Mouse (Mus musculus): Measurements from ENCODE around the gene Timm13.
A peak's percentile ranks its signal among the peaks of the same experiment; 100 is the strongest.

Timm13 gene

GRCm38 (mm10) chr10:80862305-80862704 lies 38.5 kb downstream of the Timm13 start:
- DNase-seq (ENCODE audit: low read depth, low spot score): no peak

- DNase-seq (ENCODE audit: low read depth, low spot score): no peak
These were observed 42.3 kb downstream of the Timm13 start for GRCm38 (mm10) chr10:80858350-80858935.

- no peak for DNase-seq (ENCODE audit: low read depth, low spot score)
These were observed 42.9 kb downstream of the Timm13 start for GRCm38 (mm10) chr10:80857848-80858247.

GRCm38 (mm10) chr10:80857386-80857785 lies 43.4 kb downstream of the Timm13 start:
- no peak for DNase-seq (ENCODE audit: low read depth, low spot score)

- no peak for DNase-seq (ENCODE audit: low read depth, low spot score)
These were observed 43.9 kb downstream of the Timm13 start for GRCm38 (mm10) chr10:80856908-80857307.

- no peak for DNase-seq (ENCODE audit: low read depth, low spot score)
These were observed 44.5 kb downstream of the Timm13 start for GRCm38 (mm10) chr10:80856267-80856666.

- DNase-seq (ENCODE audit: low read depth, low spot score): no peak
These were observed 45.1 kb downstream of the Timm13 start for GRCm38 (mm10) chr10:80855749-80856073.

GRCm38 (mm10) chr10:80854913-80855748 lies 45.6 kb downstream of the Timm13 start, which contains the start of the genes Lsm7 and Sppl2b:
Lsm7 (minus strand) TSS chr10:80855209.
Sppl2b (plus strand) TSS chr10:80855275.
- DNase-seq (ENCODE audit: low read depth, low spot score): peak; percentile 96

Data from CD4-positive helper T cell, adult 2 months (primary cell).